Mouse (Mus musculus) spleen, adult 18-20 months (tissue): ENCODE data around the gene Ppil6.

Experiments used
- DNase-seq, 2 experiments: peaks; one replicate each; pipeline ENCODE4 v3.0.0; 2022; ENCODE audit warnings: mixed read lengths in 2 of 2

Gene Ppil6

GRCm38 (mm10) chr10:41536714-41537113 lies 46.5 kb downstream of the Ppil6 start:
- no peak for DNase-seq

GRCm38 (mm10) chr10:41537226-41537982 lies 47.2 kb downstream of the Ppil6 start:
- DNase-seq = no peak

GRCm38 (mm10) chr10:41537983-41538330 lies 47.7 kb downstream of the Ppil6 start:
- DNase-seq = no peak

- DNase-seq = no peak
Measured at GRCm38 (mm10) chr10:41538986-41539385, 48.7 kb downstream of the Ppil6 start.

- no peak for DNase-seq
Measured at GRCm38 (mm10) chr10:41542057-41542456, 51.8 kb downstream of the Ppil6 start.

- DNase-seq = no peak
Measured at GRCm38 (mm10) chr10:41543439-41543838, 53.2 kb downstream of the Ppil6 start.

- no peak for DNase-seq
Measured at GRCm38 (mm10) chr10:41543844-41544243, 53.6 kb downstream of the Ppil6 start.

- no peak for DNase-seq
Measured at GRCm38 (mm10) chr10:41544481-41545190, 54.4 kb downstream of the Ppil6 start.

- DNase-seq = no peak
Measured at GRCm38 (mm10) chr10:41545224-41545755, 55.1 kb downstream of the Ppil6 start.

- no peak for DNase-seq
Measured at GRCm38 (mm10) chr10:41546396-41547165, 56.3 kb downstream of the Ppil6 start.

GRCm38 (mm10) chr10:41550711-41551110 lies 60.5 kb downstream of the Ppil6 start:
- DNase-seq = no peak

- no peak for DNase-seq
Measured at GRCm38 (mm10) chr10:41552319-41552718, 62.1 kb downstream of the Ppil6 start.

GRCm38 (mm10) chr10:41552847-41553589 lies 62.8 kb downstream of the Ppil6 start:
- DNase-seq = peak in 1 of 2 experiments; percentile 24

- DNase-seq = no peak
Measured at GRCm38 (mm10) chr10:41553711-41554110, 63.5 kb downstream of the Ppil6 start.

- no peak for DNase-seq
Measured at GRCm38 (mm10) chr10:41555081-41555480, 64.8 kb downstream of the Ppil6 start.

GRCm38 (mm10) chr10:41558401-41558800 lies 68.2 kb downstream of the Ppil6 start:
- DNase-seq = no peak

GRCm38 (mm10) chr10:41561701-41562395 lies 71.6 kb downstream of the Ppil6 start:
- DNase-seq = no peak
